Mouse (Mus musculus) heart, adult 2 months (tissue): ENCODE results near the gene Fhl1.

Experiments
- CTCF ChIP-seq: fragments of 200-600 bp; IDR thresholded peaks from 2 replicates; pipeline ENCODE4 v1.8.1; 2022; ENCODE audit warnings: antibody characterized with exemption, mild to moderate bottlenecking, moderate library complexity
- EP300 ChIP-seq: fragments of 200-500 bp; IDR thresholded peaks from 2 replicates; pipeline ENCODE4 v1.6.1; 2011; ENCODE audit warnings: low read depth, low read length, control low read depth; ENCODE audit not compliant: insufficient read depth

- TF ChIP-seq EP300 = no peak
- TF ChIP-seq CTCF = no peak
Observed at GRCm38 (mm10) chrX:56827492-56827891, 95.9 kb downstream of the Fhl1 start.
